Mouse (Mus musculus): ENCODE results near the gene Supt4a.

The Supt4a gene

DNA sequence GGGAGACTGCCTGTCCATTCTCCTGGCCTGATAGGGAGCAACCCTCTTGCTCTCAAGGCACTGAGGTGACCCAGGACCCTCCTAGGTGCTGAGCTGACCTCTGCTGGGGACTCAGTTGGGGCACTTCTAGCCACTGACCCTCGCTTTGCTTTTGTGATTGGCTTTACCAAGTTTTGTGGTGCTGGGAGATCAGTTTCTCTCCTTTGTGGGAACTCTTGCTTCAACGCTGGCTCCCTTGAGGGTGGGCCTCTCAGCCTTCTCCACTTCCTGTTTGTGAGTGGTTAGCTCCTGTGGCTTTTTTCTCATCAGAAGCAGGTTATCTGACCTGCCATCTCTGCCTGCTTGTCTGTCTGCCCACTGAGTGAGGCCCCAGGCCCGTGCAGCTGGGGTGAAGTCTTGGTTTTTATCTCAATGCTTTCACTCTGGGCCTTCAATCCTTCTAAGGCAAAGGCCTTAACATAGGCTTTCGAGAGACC, 14.2 kb downstream of the Supt4a start:
- no peak for DNase-seq (ENCODE audit: low spot score)

DNA sequence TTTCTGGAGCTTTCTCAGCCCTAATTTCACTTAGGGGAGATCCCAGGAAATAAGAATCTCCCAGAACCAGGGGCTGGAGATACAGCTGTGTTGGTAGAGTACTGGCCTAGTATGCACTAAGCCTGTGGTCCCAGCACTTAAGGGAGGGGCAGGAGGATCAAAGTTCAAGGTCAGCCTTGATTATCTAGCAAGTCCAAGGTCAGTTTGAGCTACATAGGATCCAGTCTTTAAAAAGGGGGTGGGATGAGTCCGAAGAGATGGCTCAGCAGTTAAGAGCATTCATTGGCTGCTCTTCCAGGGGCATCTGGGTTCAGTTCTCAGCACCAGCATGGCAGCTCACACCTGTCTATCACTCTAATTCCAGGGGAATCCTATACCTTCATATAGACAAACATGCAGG, 15.0 kb downstream of the Supt4a start:
- DNase-seq (ENCODE audit: low spot score): no peak

DNA sequence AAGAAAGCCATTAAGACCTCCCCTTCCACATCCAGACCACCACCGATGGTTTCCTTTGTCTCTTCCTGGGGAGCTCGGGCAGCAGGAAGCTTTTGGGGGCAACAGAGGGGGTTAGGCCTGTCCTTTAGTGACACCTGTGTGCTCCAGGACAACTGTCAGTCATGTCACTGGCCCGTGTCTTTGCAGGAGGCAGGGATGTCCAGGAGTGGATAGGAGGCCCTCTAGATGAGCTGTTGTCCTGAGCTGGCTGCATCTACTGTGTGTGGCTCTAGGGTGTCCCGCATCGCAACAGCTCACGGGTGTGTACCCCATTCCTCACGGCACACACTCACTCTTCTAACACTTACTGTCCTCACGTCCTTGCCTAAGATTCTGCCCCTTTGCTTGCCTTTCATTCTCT, 15.9 kb downstream of the Supt4a start:
- no peak for DNase-seq (ENCODE audit: low spot score)

DNA sequence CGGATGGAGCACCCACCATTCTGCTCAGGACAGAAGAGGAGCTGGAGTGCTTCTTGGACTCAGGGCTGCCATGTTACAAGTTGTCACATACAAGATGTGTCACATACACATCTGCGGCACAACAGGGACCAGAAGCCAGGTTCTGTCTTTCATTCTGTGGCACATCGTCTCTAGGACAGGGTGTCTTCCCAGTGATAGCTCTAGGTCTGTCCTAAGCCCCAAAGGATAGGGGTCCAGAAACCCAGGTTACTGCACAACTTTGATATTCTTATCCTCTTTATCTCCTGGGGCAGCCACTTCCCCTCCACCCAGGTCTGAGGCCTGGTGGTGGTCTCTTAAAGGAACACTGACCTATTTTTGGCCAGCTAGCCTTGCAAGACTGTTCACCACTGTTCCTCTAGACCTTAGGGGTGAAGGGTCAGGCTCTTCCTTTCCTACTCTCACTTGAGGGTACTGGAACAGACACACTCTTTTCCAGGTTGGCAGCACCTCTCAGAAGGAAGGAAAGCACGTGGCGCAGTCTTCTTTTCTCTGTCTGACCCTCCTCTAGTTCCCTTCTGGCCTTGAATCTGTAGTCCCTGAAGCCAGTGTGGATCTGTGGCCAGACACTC, 16.6 kb downstream of the Supt4a start:
- no peak for DNase-seq (ENCODE audit: low spot score)

DNA sequence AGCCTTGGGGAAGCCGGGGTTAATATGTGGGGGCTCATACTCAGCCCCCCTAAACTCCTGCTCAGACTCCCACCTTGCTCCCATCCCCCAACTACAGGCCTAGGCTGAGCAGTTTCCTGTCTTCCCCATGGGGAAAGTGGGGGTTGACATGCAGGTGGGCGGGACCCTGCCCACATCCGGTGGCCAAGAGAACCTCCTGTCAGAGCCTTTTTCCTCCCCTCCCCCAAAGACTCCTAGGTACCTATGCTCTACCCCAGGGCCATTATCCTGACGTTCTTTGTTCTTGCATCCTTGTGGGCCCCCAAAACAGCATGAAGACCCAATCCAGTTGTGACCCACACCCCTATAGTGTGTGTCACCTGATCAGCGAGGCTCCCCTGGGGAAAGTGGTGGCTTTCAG, 17.3 kb downstream of the Supt4a start:
- DNase-seq (ENCODE audit: low spot score): no peak

DNA sequence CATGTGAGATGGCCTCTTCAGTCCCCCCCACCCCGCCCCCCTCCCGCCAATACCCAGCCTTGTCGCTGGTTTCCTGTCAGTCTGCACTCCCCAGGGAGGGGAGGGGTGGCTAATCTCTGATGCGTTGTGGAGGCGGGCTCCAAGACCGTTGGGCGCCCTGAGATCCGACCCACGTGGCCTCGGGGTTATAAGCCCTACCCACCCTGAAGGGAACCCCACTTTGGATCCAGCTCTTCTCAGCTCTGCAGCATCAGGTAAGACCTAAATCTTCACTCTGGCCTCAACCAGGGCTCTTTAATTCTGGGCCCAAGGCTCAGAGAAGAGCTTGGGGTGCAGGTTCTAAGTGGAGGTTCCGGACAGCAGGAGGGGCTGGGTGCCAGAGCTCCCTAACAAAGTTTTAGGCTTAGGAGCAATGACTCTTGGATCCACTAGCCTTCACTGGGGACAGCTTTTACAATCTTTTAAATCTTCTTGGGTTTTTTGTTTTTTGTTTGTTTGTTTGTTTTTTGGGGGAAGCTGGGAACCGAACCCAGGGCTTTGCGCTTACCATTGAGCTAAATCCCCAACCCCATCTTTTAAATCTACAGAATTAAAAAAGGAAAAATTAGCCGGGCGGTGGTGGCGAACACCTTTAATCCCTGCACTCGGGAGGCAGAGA, 18.1 kb downstream of the Supt4a start:
- no peak for DNase-seq (ENCODE audit: low spot score)

DNA sequence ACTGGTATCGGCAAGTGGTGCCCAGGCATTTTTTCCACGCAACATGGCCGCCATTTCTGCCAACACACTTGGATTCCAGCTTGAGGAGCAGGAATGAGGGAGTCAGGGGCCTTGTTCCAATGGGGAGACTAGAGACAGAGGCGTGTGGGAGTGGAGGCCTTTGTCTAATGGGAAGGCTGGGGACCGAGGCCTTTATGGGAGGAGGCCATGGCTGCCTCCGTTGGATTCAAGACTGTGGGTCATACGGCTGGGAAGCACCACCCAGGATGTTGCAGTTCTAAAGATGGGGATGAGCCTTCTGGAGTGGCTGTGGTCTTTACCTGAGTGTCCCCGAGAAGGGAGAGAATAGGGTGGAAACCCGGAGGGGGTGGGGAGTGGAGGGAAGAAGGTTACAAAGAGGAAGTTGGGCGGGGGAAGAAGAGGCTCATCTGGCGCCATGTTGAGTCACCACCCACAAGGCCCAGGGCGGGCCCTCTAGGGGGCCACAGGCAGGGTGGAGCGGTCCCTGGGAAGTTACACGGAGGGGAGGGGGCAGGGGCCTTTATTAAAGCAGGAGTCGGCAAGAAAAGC, 19.0 kb downstream of the Supt4a start:
- DNase-seq (ENCODE audit: low spot score): no peak

DNA sequence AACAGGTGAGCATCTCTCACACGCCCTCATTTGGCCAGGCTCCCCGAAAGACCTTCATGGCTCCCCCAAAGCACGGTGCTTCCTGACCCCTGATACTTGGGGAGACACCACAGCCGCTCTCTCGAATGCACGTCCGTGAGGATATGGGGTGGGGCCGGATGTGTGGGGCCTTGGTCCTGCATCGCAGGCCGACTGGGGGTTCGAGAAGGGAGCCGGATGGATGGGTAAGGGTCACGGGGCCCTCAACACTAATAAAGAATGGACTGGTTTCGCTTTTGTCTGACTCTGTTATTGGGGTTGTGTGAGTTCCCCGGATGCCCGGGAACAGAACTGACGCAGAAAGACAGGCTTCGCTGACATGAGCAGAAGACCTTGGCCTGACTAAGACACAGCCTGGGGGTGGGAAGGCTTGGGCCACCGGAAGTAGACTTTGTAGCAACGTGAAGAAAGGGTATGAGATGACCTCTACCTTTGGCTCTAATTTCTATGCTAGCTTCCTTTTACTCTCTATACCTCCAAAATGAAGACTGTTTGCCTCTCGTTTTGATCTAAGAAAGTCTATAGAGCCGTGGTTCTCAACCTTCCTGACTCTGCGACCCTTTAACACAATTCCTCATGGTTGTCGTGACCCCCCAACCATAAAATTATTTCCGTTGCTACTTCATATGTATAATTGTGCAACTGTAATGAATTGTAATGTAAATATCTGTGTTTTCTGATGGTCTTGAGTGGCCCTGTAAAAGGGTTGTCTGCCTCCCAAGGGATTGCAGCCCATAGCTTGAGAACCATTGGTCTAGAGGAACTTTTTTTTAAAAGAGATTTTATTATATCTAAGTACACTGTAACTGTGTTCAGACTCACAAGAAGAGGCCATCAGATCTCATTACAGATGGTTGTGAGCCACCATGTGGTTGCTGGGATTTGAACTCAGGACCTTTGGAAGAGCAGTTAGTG, 19.9 kb downstream of the Supt4a start:
- no peak for DNase-seq (ENCODE audit: low spot score)

DNA sequence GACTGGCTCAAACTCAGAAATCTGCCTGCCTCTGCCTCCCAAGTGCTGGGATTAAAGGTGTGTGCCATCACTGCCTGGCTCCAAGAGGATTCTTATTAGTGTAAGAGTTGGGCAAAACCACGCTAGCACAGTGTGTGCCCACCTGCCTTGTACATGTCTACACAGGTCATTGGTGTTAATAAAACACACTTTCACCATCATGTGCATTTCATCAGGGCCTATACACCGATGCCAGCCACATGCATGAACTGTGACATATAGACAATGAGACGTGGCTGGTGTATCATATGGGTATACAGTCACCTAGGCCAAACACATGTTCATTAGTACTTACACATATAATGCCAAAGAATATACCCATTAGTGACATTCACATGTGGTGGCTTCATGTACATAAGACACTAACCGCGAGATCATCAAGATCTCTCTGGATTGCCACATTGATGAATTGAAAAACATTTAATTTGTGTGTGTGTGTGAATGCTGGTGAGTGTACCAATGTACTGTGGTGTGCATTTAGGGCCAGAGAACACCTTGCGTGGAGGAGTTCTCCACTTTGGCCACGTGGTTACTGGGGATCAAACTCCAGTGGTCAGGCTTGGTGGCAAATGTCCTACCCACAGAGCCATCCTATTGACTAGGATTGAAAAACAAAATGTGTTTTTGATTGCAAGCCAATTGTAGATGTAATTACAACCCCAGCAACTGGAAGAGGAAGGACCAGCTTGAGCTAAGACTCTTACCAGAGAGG, 21.0 kb downstream of the Supt4a start:
- DNase-seq (ENCODE audit: low spot score): no peak

DNA sequence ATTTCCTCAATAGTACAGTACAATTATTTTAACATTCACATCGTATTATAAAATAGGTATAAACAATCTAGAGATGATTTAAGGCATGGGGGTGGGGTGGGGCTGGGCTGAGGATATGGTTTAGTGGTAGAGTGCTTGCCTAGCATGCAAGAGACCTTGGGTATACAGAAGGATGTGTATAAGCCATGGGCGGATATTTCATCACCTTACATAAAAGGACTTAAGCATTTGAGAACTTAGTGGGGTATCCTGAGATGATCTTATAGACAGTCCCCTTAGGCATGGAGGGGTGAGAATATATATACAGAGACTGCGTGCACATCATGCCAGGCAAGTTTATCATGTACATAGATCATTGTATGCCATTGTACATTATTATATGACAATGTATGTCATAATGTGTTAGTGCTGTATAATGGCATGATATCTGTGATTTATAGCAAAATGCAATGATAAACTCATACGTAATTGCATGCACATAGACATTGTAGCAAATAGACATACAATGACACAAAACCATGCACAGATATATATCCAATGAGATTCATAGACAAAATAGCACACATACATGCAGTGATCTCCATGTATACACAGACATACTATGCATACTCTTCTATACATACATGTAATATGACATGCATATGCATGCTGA, 21.7 kb downstream of the Supt4a start:
- DNase-seq (ENCODE audit: low spot score): no peak

DNA sequence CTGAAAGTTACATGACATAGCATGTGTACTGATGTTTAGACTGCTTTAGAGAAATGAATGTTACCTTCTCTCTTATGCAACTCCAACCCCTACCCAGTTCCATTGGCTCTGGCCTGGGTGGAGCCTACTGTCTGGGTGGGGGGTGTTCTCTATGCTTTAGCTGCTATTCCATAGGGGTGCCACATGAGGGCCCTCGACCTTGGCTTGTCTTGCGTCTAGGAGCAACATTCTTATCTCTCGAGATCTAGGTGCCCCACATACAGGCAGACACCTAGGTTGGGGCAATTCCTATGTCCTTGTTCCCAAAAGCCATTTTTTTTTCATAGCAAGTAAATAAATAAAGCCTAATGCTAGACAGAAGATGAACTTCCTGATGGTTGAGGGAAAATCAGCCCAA, 22.3 kb downstream of the Supt4a start:
- DNase-seq (ENCODE audit: low spot score): no peak

DNA sequence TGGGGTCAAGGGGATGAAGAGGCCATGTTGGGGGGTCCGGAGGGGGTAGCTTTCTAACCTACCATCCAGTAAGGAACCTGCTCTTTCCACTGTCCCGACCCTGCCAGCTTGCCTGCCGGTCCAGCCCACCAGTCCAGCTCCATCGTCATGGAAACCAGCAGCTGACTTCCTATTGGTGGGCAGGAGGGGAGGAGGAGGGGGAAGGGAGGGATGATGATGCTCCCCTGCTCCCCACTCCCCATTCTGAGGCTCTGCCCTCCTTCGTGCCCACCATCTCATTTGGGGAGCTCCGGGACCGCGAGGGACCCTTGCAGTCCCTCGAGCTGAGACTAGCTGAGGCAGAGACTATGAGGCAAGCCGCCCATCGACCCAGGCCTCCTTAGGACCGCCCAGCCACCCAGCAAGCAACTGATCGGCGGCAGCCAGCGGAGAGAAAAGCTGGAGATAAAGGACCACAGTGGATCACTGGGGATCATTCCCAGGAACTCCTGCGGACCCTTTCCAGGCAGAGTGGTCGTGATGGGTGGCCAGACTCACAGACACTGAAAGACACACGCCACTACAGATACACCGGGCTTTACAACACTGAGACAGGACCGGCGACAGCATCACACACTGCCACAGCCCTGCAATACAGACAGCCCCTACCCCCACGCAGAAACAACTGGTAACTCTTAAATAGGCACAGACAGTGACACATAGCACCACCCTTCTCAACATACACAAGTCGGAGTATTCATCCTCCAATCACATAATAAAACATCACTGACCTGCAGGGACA, 23.1 kb downstream of the Supt4a start, which contains the start of gene Tspoap1:
TSS of gene Tspoap1 (plus strand) at position 241 of the 781 bp plus-strand sequence.
- no peak for DNase-seq (ENCODE audit: low spot score)

DNA sequence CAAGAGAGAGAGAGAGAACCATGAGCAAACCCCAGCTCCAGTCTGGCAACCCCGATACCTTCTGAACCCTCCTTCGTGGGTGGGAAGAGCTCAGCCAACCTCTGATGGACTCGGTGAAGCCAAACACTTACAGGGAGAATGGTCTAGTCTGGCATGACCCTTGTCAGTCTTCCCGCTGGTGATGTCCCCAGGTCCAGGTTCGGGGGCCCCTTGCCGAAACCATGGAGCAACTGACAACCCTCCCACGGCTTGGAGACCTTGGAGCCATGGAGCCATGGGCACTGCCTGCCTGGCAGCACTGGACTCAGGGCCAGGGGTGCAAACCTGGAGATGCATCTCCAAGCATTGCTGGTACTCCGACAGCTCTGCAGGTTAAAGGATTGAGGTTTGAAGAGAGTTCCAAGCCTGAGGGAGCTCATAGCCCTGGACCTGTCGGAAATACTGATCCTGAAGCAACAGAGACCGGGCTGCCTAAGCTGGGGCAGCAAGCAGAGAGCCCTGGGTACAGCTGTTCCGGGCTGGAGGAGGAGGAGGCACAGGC, 23.9 kb downstream of the Supt4a start:
- no peak for DNase-seq (ENCODE audit: low spot score)

DNA sequence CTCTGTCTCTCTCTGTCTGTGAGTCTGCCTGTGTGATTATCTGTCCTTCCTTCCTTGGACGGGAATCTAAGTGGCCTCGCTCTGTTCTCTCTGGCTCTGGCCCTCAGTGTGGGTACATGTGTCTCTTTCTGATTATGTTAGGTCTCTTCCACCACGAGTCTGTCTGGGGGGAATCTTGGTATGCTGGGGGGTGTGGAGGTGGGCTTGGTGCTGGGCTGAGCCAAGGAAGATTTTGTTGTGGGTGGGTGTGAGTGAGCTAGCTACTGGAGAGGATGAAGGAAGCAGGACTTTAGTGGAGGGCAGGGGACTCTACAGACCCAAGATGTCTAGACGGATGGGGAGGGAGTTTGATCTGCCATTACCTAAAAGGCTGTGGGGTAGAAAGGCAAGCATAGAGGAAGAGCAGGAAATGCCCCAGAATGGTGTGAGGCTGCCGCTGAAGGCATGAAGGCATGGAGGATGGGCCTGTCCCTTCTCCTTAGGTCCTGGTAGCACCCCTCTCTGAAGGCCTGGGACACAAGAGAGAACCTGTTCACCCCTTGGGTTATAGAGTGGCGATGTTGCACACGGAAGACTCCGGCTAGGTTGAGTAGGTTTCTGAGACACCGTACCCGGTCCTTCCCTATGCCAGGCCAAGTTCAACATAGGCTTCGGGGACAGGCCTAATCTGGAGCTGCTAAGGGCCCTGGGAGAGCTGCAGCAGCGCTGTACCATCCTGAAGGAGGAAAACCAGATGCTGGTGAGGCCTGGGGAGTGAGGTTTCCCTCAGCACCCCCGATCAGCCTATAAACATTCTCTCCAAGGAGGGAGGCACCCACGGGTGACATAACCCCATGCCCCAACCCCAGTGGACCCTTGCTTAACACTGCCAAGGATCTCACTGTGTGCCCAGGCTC, 24.7 kb downstream of the Supt4a start:
- no peak for DNase-seq (ENCODE audit: low spot score)

DNA sequence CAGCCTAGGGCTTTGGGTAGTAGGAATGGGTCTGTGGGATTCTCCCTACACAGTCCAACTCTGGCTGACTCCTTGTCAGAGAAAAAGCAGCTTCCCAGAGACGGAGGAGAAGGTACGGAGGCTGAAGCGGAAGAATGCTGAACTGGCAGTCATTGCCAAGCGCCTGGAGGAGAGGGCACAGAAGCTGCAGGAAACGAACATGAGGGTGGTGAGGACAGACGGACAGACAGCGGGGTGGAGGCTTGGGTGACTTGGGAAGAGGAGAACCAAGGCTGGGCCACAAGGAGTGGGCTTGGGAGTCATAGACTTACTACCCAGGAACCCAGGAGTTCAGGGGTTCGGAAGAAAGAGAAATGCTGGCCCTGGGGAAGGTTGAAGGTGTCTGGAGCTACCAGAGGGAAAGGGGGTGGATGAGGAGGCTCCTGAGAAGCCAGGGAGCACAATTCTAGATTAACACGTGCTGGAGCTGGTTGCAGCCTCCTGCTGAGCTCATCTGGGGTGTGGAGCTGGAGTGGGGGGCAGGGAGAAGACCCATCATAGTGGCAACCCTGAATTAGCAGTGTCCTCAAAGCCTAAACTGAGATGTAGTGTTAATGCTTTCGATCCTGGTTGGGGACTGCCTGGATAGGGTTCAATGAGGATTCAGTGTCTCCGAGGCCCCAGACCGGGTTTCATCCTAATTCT, 25.5 kb downstream of the Supt4a start:
- DNase-seq (ENCODE audit: low spot score): no peak

DNA sequence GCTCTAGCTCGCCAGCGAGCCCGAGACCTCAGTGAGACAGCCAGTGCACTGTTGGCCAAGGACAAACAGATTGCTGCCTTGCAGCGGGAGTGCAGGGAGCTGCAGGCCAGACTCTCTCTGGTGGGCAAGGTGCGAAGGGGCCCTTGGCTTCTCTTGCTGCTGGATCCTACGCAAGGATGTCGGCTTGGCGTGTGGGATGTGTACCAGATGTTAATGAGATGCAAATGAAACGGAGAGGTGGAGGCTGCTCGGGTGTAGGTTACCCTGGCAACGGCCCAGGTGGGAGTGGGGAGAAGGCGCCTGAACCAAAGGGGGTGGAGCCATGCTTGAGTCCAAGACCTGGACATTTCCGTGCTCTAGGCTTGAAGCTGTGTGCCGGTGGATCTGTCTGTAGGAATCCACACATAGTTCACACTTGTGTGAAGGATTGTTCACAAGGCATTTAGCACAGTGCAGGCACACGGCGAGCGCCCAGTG, 26.2 kb downstream of the Supt4a start:
- DNase-seq (ENCODE audit: low spot score): no peak

DNA sequence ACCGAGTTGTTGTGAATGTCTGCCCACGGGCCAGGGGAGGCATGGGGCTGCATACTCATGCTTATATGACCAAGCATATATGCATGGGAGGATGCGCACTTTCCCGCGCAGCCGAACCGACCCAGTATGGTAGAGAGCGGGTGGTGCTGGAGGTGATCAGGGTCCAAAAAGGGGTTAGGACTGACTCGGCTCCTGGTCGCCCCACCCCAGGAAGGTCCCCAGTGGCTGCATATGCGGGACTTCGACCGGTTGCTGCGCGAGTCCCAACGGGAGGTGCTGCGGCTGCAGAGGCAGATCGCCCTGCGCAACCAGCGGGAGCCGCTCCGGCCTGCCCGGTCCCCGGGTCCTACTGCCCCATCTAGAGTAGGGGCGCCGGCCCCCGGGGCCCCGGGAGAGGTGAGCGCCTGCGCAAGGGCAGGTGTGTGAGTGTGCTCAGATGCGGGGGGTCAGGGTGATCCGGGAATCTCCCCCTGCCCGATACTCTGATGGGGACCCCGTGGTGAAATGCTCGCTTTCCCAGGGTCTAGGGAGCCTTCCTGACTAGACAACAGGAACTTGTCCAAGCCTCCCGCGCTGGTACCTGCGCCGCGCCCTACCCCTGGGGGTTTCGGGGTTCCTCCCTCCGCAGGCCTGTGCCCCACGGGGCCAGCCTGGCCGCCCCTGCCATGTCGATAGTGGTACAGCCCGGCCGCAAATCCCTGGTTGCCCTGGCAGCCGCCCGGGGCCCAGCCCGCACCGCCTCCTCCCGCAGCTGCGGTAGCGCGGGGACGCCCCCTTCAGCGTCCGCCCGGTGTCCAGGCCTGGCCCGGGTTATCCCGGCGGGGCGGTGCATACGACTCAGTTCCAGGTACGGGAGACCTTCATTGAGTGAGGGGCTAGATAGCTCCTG, 26.9 kb downstream of the Supt4a start:
- DNase-seq (ENCODE audit: low spot score): no peak

Data from layer of hippocampus, adult 9-10 months (tissue).